Mouse (Mus musculus) forebrain, postnatal 0 days (tissue): ENCODE measurements around the gene Gen1. TPM values are rescaled to one million over a fixed set of nuclear protein-coding genes. Genes with fewer than 3 reads are reported as not detected.

ENCODE experiments used
- ATAC-seq: fragments of 200-750 bp; cut with Nextera tagmentation; 2 replicates; pipeline ENCODE4 v1.8.0; 2017; ENCODE audit warnings: mild to moderate bottlenecking, moderate library complexity
- DNase-seq: peaks from one replicate; pipeline ENCODE4 v3.0.0-alpha.2; 2015
- H3K27ac ChIP-seq: fragments of 300-500 bp; sonication (generic); 2 replicates; pipeline ENCODE4 v1.5.1; 2014; ENCODE audit warnings: low read depth, mild to moderate bottlenecking, antibody characterized with exemption, low read length, moderate library complexity, mixed read lengths
- H3K27me3 ChIP-seq: fragments of 300-500 bp; sonication (generic); 2 replicates; pipeline ENCODE4 v1.6.1; 2014; ENCODE audit warnings: mild to moderate bottlenecking, low read length, mixed read lengths; ENCODE audit not compliant: insufficient read depth
- H3K36me3 ChIP-seq: fragments of 300-500 bp; sonication (generic); 2 replicates; pipeline ENCODE4 v1.6.1; 2014; ENCODE audit warnings: mild to moderate bottlenecking, moderate library complexity; ENCODE audit not compliant: insufficient read depth
- H3K4me1 ChIP-seq: fragments of 300-500 bp; sonication (generic); 2 replicates; pipeline ENCODE4 v1.6.1; 2014; ENCODE audit warnings: antibody characterized with exemption; ENCODE audit not compliant: insufficient read depth
- H3K4me2 ChIP-seq: fragments of 300-500 bp; sonication (generic); 2 replicates; pipeline ENCODE4 v1.6.1; 2014; ENCODE audit warnings: low read depth, mild to moderate bottlenecking, moderate library complexity
- H3K4me3 ChIP-seq: fragments of 300-500 bp; sonication (generic); 2 replicates; pipeline ENCODE4 v1.5.1; 2014; ENCODE audit warnings: low read depth, low read length, mixed read lengths
- H3K9ac ChIP-seq: fragments of 300-500 bp; sonication (generic); 2 replicates; pipeline ENCODE4 v1.6.1; 2014; ENCODE audit warnings: mild to moderate bottlenecking
- H3K9me3 ChIP-seq: fragments of 300-500 bp; sonication (generic); 2 replicates; pipeline ENCODE4 v1.6.1; 2016; ENCODE audit warnings: low read length
- CTCF ChIP-seq: sonication (generic); IDR thresholded peaks from 2 replicates; pipeline ENCODE4 v1.5.1; 2016; ENCODE audit warnings: antibody characterized with exemption, control low read depth, low read depth
- WGBS: fragments of 180-500 bp; shearing (Covaris S2); extraction: QIAGEN DNeasy Blood & Tissue Kit; methylation state at CpG from one replicate; pipeline ENCODE4 v1.1.7; 2014; 5-methylcytosine and 5-hydroxymethylcytosine counted together
- microRNA-seq, 2 experiments: library from miRNA; unstranded; fragments of <30 nt; microRNA quantifications; one replicate each; pipeline ENCODE4; 2016
- polyA plus RNA-seq: library from polyadenylated mRNA; unstranded; fragments of >200 nt; fragmentation: Nextera tagmentation; extraction: Ambion mirVana; gene quantifications from 2 replicates; pipeline ENCODE4 v1.2.1, GENCODE M21; 2015
- total RNA-seq: library from RNA; depleted of rRNA; stranded (reverse); fragments of >200 nt; gene quantifications from 2 replicates; pipeline ENCODE4 v1.2.3, GENCODE M21; 2014; rRNA removed

The Gen1 gene
- total and polyA plus RNA-seq, 2 experiments from 2014 or later = 1.3 to 3.6 TPM

DNA sequence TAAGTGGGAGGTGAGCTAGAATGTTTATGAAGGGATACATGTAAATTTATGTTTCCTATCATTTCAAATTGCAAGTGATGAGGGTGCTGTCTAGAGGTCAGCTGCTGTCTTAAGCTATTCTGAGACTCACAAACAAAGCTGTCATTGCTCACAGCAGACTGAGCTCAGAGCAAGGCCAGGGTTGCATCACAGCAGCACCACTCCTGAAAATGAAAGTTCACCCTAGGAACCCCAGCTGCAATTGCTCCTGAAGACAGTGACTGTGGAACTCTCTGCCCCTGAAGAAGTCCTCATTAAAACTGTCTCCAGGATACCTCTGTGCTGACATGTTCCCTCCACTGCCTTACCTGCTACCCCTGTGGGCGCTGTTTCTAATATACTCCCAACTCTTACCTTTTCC is 70.6 kb downstream of the Gen1 start:
- Histone ChIP-seq H3K4me3 (no peak overlapping the region), H3K9ac (no peak overlapping the region), H3K4me1 (no peaks in the 10 kb centered on the region), H3K36me3 (no peaks in the 10 kb centered on the region), H3K27me3 (no peaks in the 10 kb centered on the region), H3K27ac (no peak overlapping the region), H3K9me3 (no peaks in the 10 kb centered on the region), H3K4me2 (no peak overlapping the region)
- no peak for DNase-seq
- TF ChIP-seq CTCF = no peak
- WGBS = 88% methylated on average over 1 of the region's 1 CpGs
- no peak for ATAC-seq

Small RNA genes within 50 kb of the gene (microRNA-seq; reads per million reads assigned to microRNA genes)
- gene Mir7675 = 0 to 0.37 reads per million in 2 experiments

Other genes starting within 250 kb of the Gen1 start
- gene Kcns3, start 114.7 kb downstream of the Gen1 start, total RNA-seq = 2.7 and 3.9 TPM in 2 replicates
- 1.2 TPM in 2 replicates for gene Kcns3, start 114.7 kb downstream of the Gen1 start, polyA plus RNA-seq
- gene Msgn1, start 56.8 kb downstream of the Gen1 start, total RNA-seq = not detected in 2 replicates
- gene Msgn1, start 56.8 kb downstream of the Gen1 start, polyA plus RNA-seq = not detected in 2 replicates
- 36.0 and 39.5 TPM in 2 replicates for gene Smc6, start 85 bp upstream of the Gen1 start, total RNA-seq
- gene Smc6, start 85 bp upstream of the Gen1 start, polyA plus RNA-seq = 91.5 and 103 TPM in 2 replicates
- 125 and 133 TPM in 2 replicates for gene Vsnl1, start 170.8 kb upstream of the Gen1 start, total RNA-seq
- 74.2 and 119 TPM in 2 replicates for gene Vsnl1, start 170.8 kb upstream of the Gen1 start, polyA plus RNA-seq
- gene Rad51ap2, start 190.3 kb upstream of the Gen1 start, total RNA-seq = 1.1 and 1.4 TPM in 2 replicates
- 0.68 and 0.79 TPM in 2 replicates for gene Rad51ap2, start 190.3 kb upstream of the Gen1 start, polyA plus RNA-seq